Mouse (Mus musculus) hindbrain, embryonic 15.5 days (tissue): ENCODE measurements around the gene Kctd15. TPM values are rescaled to one million over a fixed set of nuclear protein-coding genes. Genes with fewer than 3 reads are reported as not detected.

ENCODE experiments used
- ATAC-seq: fragments of 200-750 bp; cut with Nextera tagmentation; 2 replicates; pipeline ENCODE4 v1.8.0; 2017; ENCODE audit warnings: low read depth, moderate number of reproducible peaks, moderate TSS enrichment; ENCODE audit not compliant: low FRiP score
- H3K27ac ChIP-seq: fragments of 300-500 bp; sonication (generic); replicated peaks from 2 replicates; pipeline ENCODE4 v1.5.1; 2015; ENCODE audit warnings: mild to moderate bottlenecking, inconsistent platforms
- H3K27me3 ChIP-seq: fragments of 300-500 bp; sonication (generic); 2 replicates; pipeline ENCODE4 v1.6.1; 2015; ENCODE audit warnings: control low read depth, inconsistent platforms
- H3K36me3 ChIP-seq: fragments of 300-500 bp; sonication (generic); 2 replicates; pipeline ENCODE4 v1.6.1; 2015; ENCODE audit warnings: control low read depth, inconsistent platforms
- H3K4me1 ChIP-seq: fragments of 300-500 bp; sonication (generic); replicated peaks from 2 replicates; pipeline ENCODE4 v1.6.1; 2015; ENCODE audit warnings: control low read depth, inconsistent platforms
- H3K4me2 ChIP-seq: fragments of 300-500 bp; sonication (generic); 2 replicates; pipeline ENCODE4 v1.6.1; 2015; ENCODE audit warnings: moderate library complexity, mild to moderate bottlenecking, inconsistent platforms
- H3K4me3 ChIP-seq: fragments of 300-500 bp; sonication (generic); 2 replicates; pipeline ENCODE4 v1.5.1; 2015; ENCODE audit warnings: mild to moderate bottlenecking, inconsistent platforms
- H3K9ac ChIP-seq: fragments of 300-500 bp; sonication (generic); 2 replicates; pipeline ENCODE4 v1.6.1; 2015; ENCODE audit warnings: inconsistent platforms
- H3K9me3 ChIP-seq: fragments of 300-500 bp; sonication (generic); 2 replicates; pipeline ENCODE4 v1.6.1; 2016; ENCODE audit warnings: control low read depth, inconsistent platforms
- WGBS: fragments of 180-500 bp; shearing (Covaris S2); methylation state at CpG from one replicate; pipeline ENCODE4 v1.1.7; 2015; 5-methylcytosine and 5-hydroxymethylcytosine counted together
- polyA plus RNA-seq: library from polyadenylated mRNA; unstranded; fragments of >200 nt; fragmentation: Nextera tagmentation; extraction: Ambion mirVana; gene quantifications from 2 replicates; pipeline ENCODE4 v1.2.1, GENCODE M21; 2015

Gene Kctd15
- polyA plus RNA-seq, 1 experiment from 2014 or later = 24.1 TPM

DNA sequence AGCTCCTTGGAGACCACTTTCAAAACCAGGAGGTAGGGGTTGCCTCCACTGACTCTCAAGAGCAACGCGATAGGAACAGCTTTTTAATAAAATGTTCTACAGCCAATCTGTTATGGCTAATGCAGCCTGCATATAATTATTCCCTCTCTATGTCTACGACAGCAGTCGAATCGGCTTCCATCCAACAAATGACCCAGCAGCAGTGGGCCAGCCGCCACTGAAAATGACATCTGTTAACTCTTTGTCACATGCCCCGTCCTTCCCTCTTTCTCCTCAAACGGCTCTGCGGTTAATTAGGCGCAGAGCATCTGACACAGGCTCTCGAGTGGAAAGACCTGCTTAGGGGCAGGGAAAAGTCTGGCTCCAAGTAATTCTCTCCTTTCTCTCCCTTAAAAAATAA, 49.8 kb downstream of the Kctd15 start:
- peak; percentile 61 for ATAC-seq
- Histone ChIP-seq H3K4me1 (peaks cover 26% of the 10 kb centered on the region), H3K27ac (peak overlapping the region; percentile 71), H3K9me3 (no peaks in the 10 kb centered on the region), H3K9ac (peak overlapping the region; percentile 4; the same call in 1 of the 2 replicates), H3K27me3 (no peaks in the 10 kb centered on the region), H3K4me2 (peak overlapping the region; percentile 47), H3K4me3 (0 out of 2 replicates have a peak overlapping the region, but pooled peaks have one; percentile 5), H3K36me3 (no peaks in the 10 kb centered on the region)
- WGBS = 7% methylated on average over 11 of the region's 11 CpGs

DNA sequence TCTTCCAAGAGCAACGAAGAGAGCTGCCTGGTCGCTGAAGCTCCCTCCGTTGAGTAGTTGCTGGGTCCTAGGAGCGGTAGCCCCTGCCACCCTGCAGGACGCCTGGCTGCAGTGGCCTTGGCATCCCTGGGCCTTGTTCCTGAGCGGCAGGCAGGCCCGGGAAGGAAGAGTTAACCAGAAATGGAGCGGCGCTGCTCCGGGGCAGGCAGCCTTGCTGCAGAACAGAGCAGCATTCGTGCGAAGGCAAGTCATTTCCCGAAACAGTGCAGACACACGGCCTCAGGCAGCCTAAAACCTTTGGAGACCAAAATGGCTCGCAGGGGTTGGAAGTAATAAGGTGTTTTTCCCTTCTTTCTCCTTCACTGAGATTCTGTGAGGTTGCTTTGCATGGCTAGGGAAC, 50.5 kb downstream of the Kctd15 start:
- WGBS = 19% methylated on average over 15 of the region's 15 CpGs
- Histone ChIP-seq H3K9ac (peak overlapping the region; percentile 26; the same call in 1 of the 2 replicates), H3K9me3 (no peaks in the 10 kb centered on the region), H3K4me1 (peaks cover 26% of the 10 kb centered on the region), H3K27me3 (no peaks in the 10 kb centered on the region), H3K27ac (peak overlapping the region; percentile 71), H3K4me2 (peak overlapping the region; percentile 47), H3K36me3 (no peaks in the 10 kb centered on the region), H3K4me3 (peak overlapping the region; percentile 7; the same call in 1 of the 2 replicates)
- ATAC-seq = peak; percentile 39

- WGBS = 69% methylated on average over 9 of the region's 9 CpGs
- Histone ChIP-seq H3K36me3 (no peaks in the 10 kb centered on the region), H3K27me3 (no peaks in the 10 kb centered on the region), H3K9me3 (no peaks in the 10 kb centered on the region), H3K4me2 (no peak overlapping the region), H3K27ac (no peak overlapping the region), H3K4me3 (no peak overlapping the region), H3K4me1 (peaks cover 22% of the 10 kb centered on the region), H3K9ac (no peak overlapping the region)
- no peak for ATAC-seq
These were observed 58.0 kb downstream of the Kctd15 start for GRCm38 (mm10) chr7:34598576-34598975.

- no peak overlapping the region for H3K4me2 ChIP-seq
- H3K27me3 ChIP-seq = no peaks in the 10 kb centered on the region
- no peaks in the 10 kb centered on the region for H3K9me3 ChIP-seq
- 92% methylated on average over 9 of the region's 9 CpGs for WGBS
- no peak overlapping the region for H3K9ac ChIP-seq
- ATAC-seq = no peak
- H3K4me3 ChIP-seq = no peak overlapping the region
- H3K36me3 ChIP-seq = no peaks in the 10 kb centered on the region
- H3K27ac ChIP-seq = no peak overlapping the region
- H3K4me1 ChIP-seq = peaks cover 22% of the 10 kb centered on the region
These were observed 58.5 kb downstream of the Kctd15 start for GRCm38 (mm10) chr7:34597986-34598385.

- H3K27me3 ChIP-seq = no peaks in the 10 kb centered on the region
- no peak overlapping the region for H3K9ac ChIP-seq
- no peak for ATAC-seq
- no peaks in the 10 kb centered on the region for H3K36me3 ChIP-seq
- 43% methylated on average over 14 of the region's 14 CpGs for WGBS
- no peaks in the 10 kb centered on the region for H3K9me3 ChIP-seq
- H3K27ac ChIP-seq = peak overlapping the region; percentile 42
- peaks cover 22% of the 10 kb centered on the region for H3K4me1 ChIP-seq
- H3K4me3 ChIP-seq = no peak overlapping the region
- no peak overlapping the region for H3K4me2 ChIP-seq
These were observed 59.8 kb downstream of the Kctd15 start for GRCm38 (mm10) chr7:34596531-34597235.

DNA sequence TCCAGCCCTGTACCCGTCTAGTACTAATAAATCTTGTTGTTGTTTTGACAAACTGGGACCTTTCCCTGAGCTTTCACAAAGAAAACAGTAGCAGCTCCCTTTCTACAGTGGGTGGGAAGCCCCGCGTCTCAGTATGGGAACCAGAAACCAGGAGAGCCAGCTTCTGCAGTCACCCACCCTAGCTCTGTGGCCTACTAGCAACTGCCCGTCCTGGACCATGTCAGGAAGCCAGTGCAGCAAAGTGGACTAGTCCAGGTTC, 61.3 kb downstream of the Kctd15 start:
- Histone ChIP-seq H3K4me3 (no peak overlapping the region), H3K36me3 (no peaks in the 10 kb centered on the region), H3K4me1 (peaks cover 22% of the 10 kb centered on the region), H3K9ac (no peak overlapping the region), H3K27me3 (no peaks in the 10 kb centered on the region), H3K4me2 (no peak overlapping the region), H3K27ac (no peak overlapping the region), H3K9me3 (no peaks in the 10 kb centered on the region)
- ATAC-seq = 0 out of 2 replicates have a peak, but pooled peaks have one; percentile 9
- 72% methylated on average over 4 of the region's 4 CpGs for WGBS

GRCm38 (mm10) chr7:34594501-34595306, 61.8 kb downstream of the Kctd15 start:
- Histone ChIP-seq H3K27me3 (no peaks in the 10 kb centered on the region), H3K36me3 (no peaks in the 10 kb centered on the region), H3K4me3 (peak overlapping the region; percentile 24), H3K9ac (no peak overlapping the region; the same call in 1 of the 2 replicates), H3K4me2 (peak overlapping the region; percentile 53), H3K4me1 (peaks cover 22% of the 10 kb centered on the region), H3K27ac (peak overlapping the region; percentile 23), H3K9me3 (no peaks in the 10 kb centered on the region)
- peak; percentile 60; the same call in 1 of the 2 replicates for ATAC-seq
- WGBS = 22% methylated on average over 18 of the region's 18 CpGs

DNA sequence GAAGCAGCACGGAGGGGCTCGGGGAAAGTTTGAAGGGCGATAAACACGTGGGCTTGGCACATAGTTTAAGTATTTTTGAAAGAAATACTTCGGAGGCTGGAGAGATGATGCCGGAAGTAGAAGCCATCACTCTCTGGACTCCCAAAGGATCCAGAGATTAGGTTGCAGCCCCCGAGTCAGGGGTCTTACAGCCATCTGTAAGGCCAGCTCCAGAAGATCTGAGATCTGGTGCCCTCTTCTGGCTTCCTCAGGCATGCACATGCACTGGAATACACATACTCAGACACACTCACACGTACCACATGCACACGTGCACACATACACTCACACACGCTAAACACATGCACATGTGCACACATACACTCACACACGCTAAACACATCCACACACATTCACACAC, 65.8 kb downstream of the Kctd15 start:
- no peaks in the 10 kb centered on the region for H3K36me3 ChIP-seq
- H3K9ac ChIP-seq = no peak overlapping the region
- H3K4me1 ChIP-seq = peaks cover 11% of the 10 kb centered on the region
- no peak overlapping the region for H3K27ac ChIP-seq
- ATAC-seq = no peak
- H3K9me3 ChIP-seq = no peaks in the 10 kb centered on the region
- H3K27me3 ChIP-seq = no peaks in the 10 kb centered on the region
- 93% methylated on average over 11 of the region's 11 CpGs for WGBS
- H3K4me2 ChIP-seq = no peak overlapping the region
- H3K4me3 ChIP-seq = no peak overlapping the region

Other genes with a start within 250 kb of the Kctd15 start
- 11.0 and 15.2 TPM in 2 replicates for gene Chst8, start 156.0 kb upstream of the Kctd15 start, polyA plus RNA-seq